Mouse (Mus musculus): ENCODE results near the gene Krtap2-4. TPM values are rescaled to one million over a fixed set of nuclear protein-coding genes. Genes with fewer than 3 reads are reported as not detected.

Gene Krtap2-4
- polyA plus RNA-seq, 1 experiment from 2014 or later, result not detected

GRCm38 (mm10) chr11:99590981-99591380 is 23.7 kb downstream of the Krtap2-4 start, which contains the start of gene Krtap1-3:
Gene Krtap1-3, minus strand, starts transcription at chr11:99591339.
- Histone ChIP-seq H3K27ac (ENCODE audit: low read length) (no peak within 1 kb of the TSS), H3K4me3 (ENCODE audit: low read length) (no peak within 1 kb of the TSS), H3K36me3 (ENCODE audit: insufficient read depth, low read length) (no peaks in the 10 kb centered on the region), H3K4me2 (replicated peaks; ENCODE audit: low read depth, low read length) (no peak within 1 kb of the TSS), H3K27me3 (ENCODE audit: insufficient read depth, low read length) (no peaks in the 10 kb centered on the region), H3K9ac (replicated peaks; ENCODE audit: low read length) (no peak within 1 kb of the TSS), H3K9me3 (ENCODE audit: low read length) (no peaks in the 10 kb centered on the region), H3K4me1 (ENCODE audit: insufficient read depth, low read length) (no peaks in the 10 kb centered on the region)
- ATAC-seq (ENCODE audit: low FRiP score, low TSS enrichment), result no peak
- WGBS, result 91% methylated on average over 6 of the region's 6 CpGs

GRCm38 (mm10) chr11:99585096-99585495 is 29.6 kb downstream of the Krtap2-4 start:
- H3K27ac ChIP-seq (ENCODE audit: low read length), result no peak overlapping the region
- H3K9me3 ChIP-seq (ENCODE audit: low read length), result no peaks in the 10 kb centered on the region
- no peak for ATAC-seq (ENCODE audit: low FRiP score, low TSS enrichment)

GRCm38 (mm10) chr11:99583245-99583704 is 31.4 kb downstream of the Krtap2-4 start, which contains the start of gene Krtap1-4:
Gene Krtap1-4, minus strand, starts transcription at chr11:99583654.
- no peaks in the 10 kb centered on the region for H3K27me3 ChIP-seq (ENCODE audit: insufficient read depth, low read length)
- no peaks in the 10 kb centered on the region for H3K36me3 ChIP-seq (ENCODE audit: insufficient read depth, low read length)
- no peak within 1 kb of the TSS for H3K9ac ChIP-seq (replicated peaks; ENCODE audit: low read length)
- H3K4me1 ChIP-seq (ENCODE audit: insufficient read depth, low read length), result no peaks in the 10 kb centered on the region
- no peak within 1 kb of the TSS for H3K27ac ChIP-seq (ENCODE audit: low read length)
- WGBS, result 72% methylated on average over 5 of the region's 5 CpGs
- H3K4me2 ChIP-seq (replicated peaks; ENCODE audit: low read depth, low read length), result no peak within 1 kb of the TSS
- H3K9me3 ChIP-seq (ENCODE audit: low read length), result no peaks in the 10 kb centered on the region
- no peak for ATAC-seq (ENCODE audit: low FRiP score, low TSS enrichment)
- H3K4me3 ChIP-seq (ENCODE audit: low read length), result no peak within 1 kb of the TSS

More at GRCm38 (mm10) chr11:99585096-99585495, 29.6 kb downstream of the Krtap2-4 start:
- H3K27me3 ChIP-seq (ENCODE audit: insufficient read depth, low read length), result no peaks in the 10 kb centered on the region
- no peaks in the 10 kb centered on the region for H3K4me1 ChIP-seq (ENCODE audit: insufficient read depth, low read length)
- no peak overlapping the region for H3K9ac ChIP-seq (replicated peaks; ENCODE audit: low read length)
- no peaks in the 10 kb centered on the region for H3K36me3 ChIP-seq (ENCODE audit: insufficient read depth, low read length)
- no peak overlapping the region for H3K4me2 ChIP-seq (replicated peaks; ENCODE audit: low read depth, low read length)
- 86% methylated on average over 7 of the region's 7 CpGs for WGBS
- no peak overlapping the region for H3K4me3 ChIP-seq (ENCODE audit: low read length)

GRCm38 (mm10) chr11:99581564-99581963 is 33.1 kb downstream of the Krtap2-4 start:
- H3K9ac ChIP-seq (replicated peaks; ENCODE audit: low read length), result no peak overlapping the region
- WGBS, result 81% methylated on average over 6 of the region's 6 CpGs
- H3K4me2 ChIP-seq (replicated peaks; ENCODE audit: low read depth, low read length), result no peak overlapping the region
- no peaks in the 10 kb centered on the region for H3K9me3 ChIP-seq (ENCODE audit: low read length)
- no peaks in the 10 kb centered on the region for H3K4me1 ChIP-seq (ENCODE audit: insufficient read depth, low read length)
- ATAC-seq (ENCODE audit: low FRiP score, low TSS enrichment), result no peak
- no peaks in the 10 kb centered on the region for H3K36me3 ChIP-seq (ENCODE audit: insufficient read depth, low read length)
- H3K27ac ChIP-seq (ENCODE audit: low read length), result no peak overlapping the region
- no peaks in the 10 kb centered on the region for H3K27me3 ChIP-seq (ENCODE audit: insufficient read depth, low read length)
- no peak overlapping the region for H3K4me3 ChIP-seq (ENCODE audit: low read length)

- H3K36me3 ChIP-seq (ENCODE audit: insufficient read depth, low read length), result no peaks in the 10 kb centered on the region
- ATAC-seq (ENCODE audit: low FRiP score, low TSS enrichment), result no peak
- no peak overlapping the region for H3K27ac ChIP-seq (ENCODE audit: low read length)
- no peak overlapping the region for H3K9ac ChIP-seq (replicated peaks; ENCODE audit: low read length)
- H3K4me2 ChIP-seq (replicated peaks; ENCODE audit: low read depth, low read length), result no peak overlapping the region
- no peak overlapping the region for H3K4me3 ChIP-seq (ENCODE audit: low read length)
- H3K27me3 ChIP-seq (ENCODE audit: insufficient read depth, low read length), result no peaks in the 10 kb centered on the region
- WGBS, result 88% methylated on average over 5 of the region's 5 CpGs
- H3K4me1 ChIP-seq (ENCODE audit: insufficient read depth, low read length), result no peaks in the 10 kb centered on the region
- no peaks in the 10 kb centered on the region for H3K9me3 ChIP-seq (ENCODE audit: low read length)
Measured at GRCm38 (mm10) chr11:99581051-99581450, 33.6 kb downstream of the Krtap2-4 start.

GRCm38 (mm10) chr11:99580636-99581035 is 34.0 kb downstream of the Krtap2-4 start, which contains the start of gene Krtap1-5:
Gene Krtap1-5, minus strand, starts transcription at chr11:99581016.
- Histone ChIP-seq H3K27me3 (ENCODE audit: insufficient read depth, low read length) (no peaks in the 10 kb centered on the region), H3K9me3 (ENCODE audit: low read length) (no peaks in the 10 kb centered on the region), H3K4me3 (ENCODE audit: low read length) (no peak within 1 kb of the TSS), H3K27ac (ENCODE audit: low read length) (no peak within 1 kb of the TSS), H3K9ac (replicated peaks; ENCODE audit: low read length) (no peak within 1 kb of the TSS), H3K4me2 (replicated peaks; ENCODE audit: low read depth, low read length) (no peak within 1 kb of the TSS), H3K4me1 (ENCODE audit: insufficient read depth, low read length) (no peaks in the 10 kb centered on the region), H3K36me3 (ENCODE audit: insufficient read depth, low read length) (no peaks in the 10 kb centered on the region)
- WGBS, result 85% methylated on average over 6 of the region's 6 CpGs
- no peak for ATAC-seq (ENCODE audit: low FRiP score, low TSS enrichment)

GRCm38 (mm10) chr11:99574106-99574505 is 40.5 kb downstream of the Krtap2-4 start:
- Histone ChIP-seq H3K27ac (ENCODE audit: low read length) (no peak overlapping the region), H3K4me3 (ENCODE audit: low read length) (no peak overlapping the region), H3K9me3 (ENCODE audit: low read length) (no peaks in the 10 kb centered on the region), H3K36me3 (ENCODE audit: insufficient read depth, low read length) (no peaks in the 10 kb centered on the region), H3K4me1 (ENCODE audit: insufficient read depth, low read length) (0 out of 2 replicates have a peak, but pooled peaks cover 2% of the 10 kb centered on the region), H3K27me3 (ENCODE audit: insufficient read depth, low read length) (no peaks in the 10 kb centered on the region), H3K4me2 (replicated peaks; ENCODE audit: low read depth, low read length) (peak overlapping the region; percentile 43), H3K9ac (replicated peaks; ENCODE audit: low read length) (no peak overlapping the region)
- WGBS, result under 1% methylated on average over 7 of the region's 7 CpGs
- ATAC-seq (ENCODE audit: low FRiP score, low TSS enrichment), result peak; percentile 86

GRCm38 (mm10) chr11:99573164-99573563 is 41.5 kb downstream of the Krtap2-4 start:
- H3K4me3 ChIP-seq (ENCODE audit: low read length), result no peak overlapping the region
- no peak overlapping the region for H3K27ac ChIP-seq (ENCODE audit: low read length)
- no peaks in the 10 kb centered on the region for H3K9me3 ChIP-seq (ENCODE audit: low read length)
- H3K4me1 ChIP-seq (ENCODE audit: insufficient read depth, low read length), result 0 out of 2 replicates have a peak, but pooled peaks cover 2% of the 10 kb centered on the region
- no peak for ATAC-seq (ENCODE audit: low FRiP score, low TSS enrichment)
- 62% methylated on average over 4 of the region's 4 CpGs for WGBS
- H3K27me3 ChIP-seq (ENCODE audit: insufficient read depth, low read length), result no peaks in the 10 kb centered on the region
- no peak overlapping the region for H3K4me2 ChIP-seq (replicated peaks; ENCODE audit: low read depth, low read length)
- no peak overlapping the region for H3K9ac ChIP-seq (replicated peaks; ENCODE audit: low read length)
- no peaks in the 10 kb centered on the region for H3K36me3 ChIP-seq (ENCODE audit: insufficient read depth, low read length)

GRCm38 (mm10) chr11:99566530-99566929 is 48.1 kb downstream of the Krtap2-4 start, which contains the start of gene Krtap3-1:
Gene Krtap3-1, minus strand, starts transcription at chr11:99566630.
- ATAC-seq (ENCODE audit: low FRiP score, low TSS enrichment), result no peak
- Histone ChIP-seq H3K9me3 (ENCODE audit: low read length) (no peaks in the 10 kb centered on the region), H3K27ac (ENCODE audit: low read length) (no peak within 1 kb of the TSS), H3K36me3 (ENCODE audit: insufficient read depth, low read length) (no peaks in the 10 kb centered on the region), H3K4me1 (ENCODE audit: insufficient read depth, low read length) (no peaks in the 10 kb centered on the region), H3K27me3 (ENCODE audit: insufficient read depth, low read length) (no peaks in the 10 kb centered on the region), H3K4me3 (ENCODE audit: low read length) (no peak within 1 kb of the TSS), H3K9ac (replicated peaks; ENCODE audit: low read length) (no peak within 1 kb of the TSS), H3K4me2 (replicated peaks; ENCODE audit: low read depth, low read length) (no peak within 1 kb of the TSS)
- WGBS, result 62% methylated on average over 7 of the region's 7 CpGs
